Mouse (Mus musculus) hindbrain, embryonic 13.5 days (tissue): ENCODE data around the gene Coro1b. TPM values are rescaled to one million over a fixed set of nuclear protein-coding genes. Genes with fewer than 3 reads are reported as not detected.
A peak's percentile ranks its signal among the peaks of the same experiment; 100 is the strongest.

Experiments
- ATAC-seq: fragments of 200-750 bp; cut with Nextera tagmentation; 2 replicates; pipeline ENCODE4 v1.8.0; 2017; ENCODE audit warnings: moderate TSS enrichment; ENCODE audit not compliant: low FRiP score
- H3K27ac ChIP-seq: fragments of 300-500 bp; sonication (generic); 2 replicates; pipeline ENCODE4 v1.5.1; 2015; ENCODE audit warnings: inconsistent platforms, mild to moderate bottlenecking, moderate library complexity
- H3K27me3 ChIP-seq: fragments of 300-500 bp; sonication (generic); 2 replicates; pipeline ENCODE4 v1.6.1; 2015; ENCODE audit warnings: mild to moderate bottlenecking, inconsistent platforms
- H3K36me3 ChIP-seq: fragments of 300-500 bp; sonication (generic); 2 replicates; pipeline ENCODE4 v1.6.1; 2015; ENCODE audit warnings: mild to moderate bottlenecking, inconsistent platforms
- H3K4me1 ChIP-seq: fragments of 300-500 bp; sonication (generic); replicated peaks from 2 replicates; pipeline ENCODE4 v1.6.1; 2015; ENCODE audit warnings: inconsistent platforms
- H3K4me2 ChIP-seq: fragments of 300-500 bp; sonication (generic); 2 replicates; pipeline ENCODE4 v1.6.1; 2015; ENCODE audit warnings: inconsistent platforms, mild to moderate bottlenecking, moderate library complexity
- H3K4me3 ChIP-seq: fragments of 300-500 bp; sonication (generic); 2 replicates; pipeline ENCODE4 v1.5.1; 2015; ENCODE audit warnings: mild to moderate bottlenecking, inconsistent platforms
- H3K9ac ChIP-seq: fragments of 300-500 bp; sonication (generic); 2 replicates; pipeline ENCODE4 v1.6.1; 2015; ENCODE audit warnings: mild to moderate bottlenecking, inconsistent platforms
- H3K9me3 ChIP-seq: fragments of 300-500 bp; sonication (generic); 2 replicates; pipeline ENCODE4 v1.6.1; 2016; ENCODE audit warnings: inconsistent platforms
- WGBS: fragments of 180-500 bp; shearing (Covaris S2); methylation state at CpG from one replicate; pipeline ENCODE4 v1.1.7; 2015; 5-methylcytosine and 5-hydroxymethylcytosine counted together
- polyA plus RNA-seq: library from polyadenylated mRNA; unstranded; fragments of >200 nt; fragmentation: Nextera tagmentation; extraction: Ambion mirVana; gene quantifications from 2 replicates; pipeline ENCODE4 v1.2.1, GENCODE M21; 2015

Gene Coro1b
- polyA plus RNA-seq, 1 experiment from 2014 or later: 130 TPM

DNA sequence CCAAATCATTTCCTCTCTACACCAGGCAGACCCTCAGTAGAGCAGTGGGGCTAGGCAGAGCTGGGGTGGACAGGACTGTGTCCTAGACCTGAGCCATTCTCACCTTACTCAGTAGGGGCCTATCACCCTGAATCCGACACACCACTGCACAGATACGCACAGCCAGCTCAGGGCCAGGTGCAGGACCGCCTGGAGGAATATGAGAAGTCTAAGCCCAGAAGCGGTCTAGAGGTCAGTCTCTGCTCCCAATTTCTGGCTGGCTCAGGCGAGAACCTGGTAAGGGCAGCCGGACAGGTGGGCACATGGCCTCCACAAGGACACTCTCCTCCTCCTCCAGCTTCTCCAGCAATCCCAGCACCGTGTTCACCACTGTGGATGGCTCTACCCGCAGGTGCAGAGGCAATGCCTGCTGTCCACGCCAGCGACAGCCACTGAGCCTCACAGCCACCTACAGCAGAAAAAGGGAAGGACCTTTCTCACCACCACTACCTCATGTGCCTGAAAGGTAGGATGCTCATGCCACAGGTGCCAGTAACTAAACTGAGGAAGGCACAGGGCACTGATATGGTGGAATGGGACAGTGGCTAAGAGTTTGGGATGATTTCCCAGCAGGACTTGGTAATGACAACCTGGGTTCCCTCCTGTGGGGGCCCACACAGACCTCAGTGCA is 22.4 kb downstream of the Coro1b start:
- ATAC-seq: no peak
- H3K27ac ChIP-seq: no peak overlapping the region
- H3K4me2 ChIP-seq: no peak overlapping the region
- 0 out of 2 replicates have a peak, but pooled peaks cover 2% of the 10 kb centered on the region for H3K27me3 ChIP-seq
- no peaks in the 10 kb centered on the region for H3K9me3 ChIP-seq
- no peaks in the 10 kb centered on the region for H3K36me3 ChIP-seq
- no peak overlapping the region for H3K4me3 ChIP-seq
- H3K9ac ChIP-seq: peak overlapping the region; percentile 81; the same call in 1 of the 2 replicates
- H3K4me1 ChIP-seq: peaks cover 27% of the 10 kb centered on the region
- 92% methylated on average over 10 of the region's 10 CpGs for WGBS

DNA sequence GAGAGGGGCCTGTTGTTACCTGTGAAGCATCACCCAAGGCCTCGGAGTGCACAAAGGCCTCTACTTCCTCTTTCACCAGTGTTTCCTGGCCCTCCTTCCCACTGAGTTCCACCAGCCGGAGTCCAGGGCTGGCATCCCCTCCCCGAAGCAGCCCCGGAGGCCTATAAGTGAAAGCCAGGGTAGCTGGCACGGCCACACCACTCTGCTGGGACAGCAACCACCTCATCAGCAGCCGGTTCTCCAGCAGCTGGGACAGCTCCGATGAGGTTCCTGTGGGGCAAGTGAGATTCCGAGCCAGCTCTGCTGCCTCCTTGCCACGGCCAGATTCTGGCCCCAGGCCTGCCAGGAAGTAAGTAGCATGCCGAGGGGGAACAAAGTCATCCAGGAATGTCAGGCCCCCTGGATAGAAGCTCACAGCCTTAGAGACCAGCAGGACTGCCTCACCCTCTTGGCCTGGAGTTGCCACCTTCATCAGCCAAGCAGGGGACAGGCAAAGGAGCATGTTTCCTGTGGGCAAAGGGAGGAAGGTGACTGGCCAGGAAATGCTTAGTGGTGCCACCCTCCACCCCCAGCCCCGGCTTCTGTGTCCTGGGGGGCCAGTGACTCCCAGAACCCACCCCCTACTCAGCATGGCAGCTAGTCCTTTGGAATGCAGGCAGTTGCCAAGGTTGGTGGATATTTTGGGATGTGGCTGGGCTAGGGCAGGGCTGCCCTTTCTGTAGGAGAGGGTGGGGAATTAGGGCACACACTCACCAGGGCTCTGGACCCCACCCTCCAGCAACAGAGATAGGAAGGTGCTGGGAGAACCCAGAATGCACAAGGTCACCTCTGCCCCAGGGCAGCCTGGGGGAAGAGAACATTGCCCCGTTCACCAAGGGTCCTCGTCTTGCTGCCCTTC is 23.2 kb downstream of the Coro1b start:
- Histone ChIP-seq H3K9me3 (no peaks in the 10 kb centered on the region), H3K9ac (peak overlapping the region; percentile 21), H3K36me3 (no peaks in the 10 kb centered on the region), H3K27me3 (0 out of 2 replicates have a peak, but pooled peaks cover 2% of the 10 kb centered on the region), H3K4me1 (peaks cover 28% of the 10 kb centered on the region), H3K4me2 (no peak overlapping the region), H3K27ac (no peak overlapping the region), H3K4me3 (no peak overlapping the region)
- ATAC-seq: no peak
- WGBS: 72% methylated on average over 13 of the region's 13 CpGs

DNA sequence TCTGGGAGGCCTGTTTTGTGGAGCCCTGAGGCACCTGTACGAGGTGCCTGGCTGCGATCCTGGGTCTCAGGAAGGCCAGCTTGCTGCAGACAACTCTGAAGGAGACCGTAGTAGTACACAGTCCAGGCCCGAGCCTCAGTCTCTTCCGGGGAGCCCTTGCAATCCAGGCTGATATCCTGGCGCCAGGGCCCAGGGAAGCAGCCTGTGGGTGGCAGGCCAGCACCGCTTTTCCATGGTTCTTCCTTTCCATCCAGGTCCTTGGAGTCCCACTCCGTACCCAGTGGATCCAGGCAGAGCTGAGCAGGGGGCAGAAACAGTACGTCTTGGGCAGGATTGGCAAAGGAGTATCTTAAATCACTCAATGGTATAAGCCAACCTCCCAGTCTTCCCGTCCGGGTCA is 24.5 kb downstream of the Coro1b start:
- Histone ChIP-seq H3K27me3 (0 out of 2 replicates have a peak, but pooled peaks cover 2% of the 10 kb centered on the region), H3K4me3 (no peak overlapping the region), H3K36me3 (no peaks in the 10 kb centered on the region), H3K9me3 (no peaks in the 10 kb centered on the region), H3K27ac (no peak overlapping the region), H3K4me1 (peaks cover 28% of the 10 kb centered on the region), H3K9ac (peak overlapping the region; percentile 35; the same call in 1 of the 2 replicates), H3K4me2 (no peak overlapping the region)
- 62% methylated on average over 11 of the region's 11 CpGs for whole genome bisulfite sequencing
- ATAC-seq: no peak

DNA sequence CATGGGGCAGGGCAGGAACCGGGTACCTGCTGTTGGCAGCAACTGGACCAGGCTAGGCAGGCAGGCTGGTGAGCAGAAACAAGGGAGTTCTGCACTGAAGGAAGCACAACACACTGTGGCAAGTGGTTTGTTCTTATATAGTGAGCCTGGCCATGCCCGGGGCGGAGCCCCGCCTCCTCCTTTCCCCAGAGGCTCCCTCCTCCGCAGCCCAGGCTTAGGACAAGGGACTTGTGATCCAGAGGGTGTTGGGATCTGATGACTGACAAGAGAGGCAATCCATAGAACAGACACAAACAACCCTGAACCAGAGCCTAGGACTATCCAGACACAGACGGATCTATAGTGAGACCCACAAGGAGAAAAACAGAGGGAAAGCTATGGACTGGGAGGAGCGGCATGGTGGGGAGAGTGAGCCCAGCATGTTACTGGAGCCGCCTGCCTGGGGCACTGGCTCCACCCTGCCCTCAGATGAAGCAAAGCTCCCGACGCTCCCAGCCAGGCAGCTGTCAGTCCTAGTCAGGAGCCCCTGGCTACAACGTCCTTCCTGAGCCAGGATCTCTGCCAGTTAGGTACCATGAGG is 27.0 kb downstream of the Coro1b start, which contains the start of gene Carns1:
Gene Carns1, minus strand, starts transcription at position 112 of the 580 bp plus-strand sequence.
- Histone ChIP-seq H3K27me3 (0 out of 2 replicates have a peak, but pooled peaks cover 2% of the 10 kb centered on the region), H3K36me3 (no peaks in the 10 kb centered on the region), H3K9me3 (no peaks in the 10 kb centered on the region), H3K4me3 (peak within 1 kb of the TSS; percentile 4), H3K27ac (no peak within 1 kb of the TSS), H3K4me1 (peaks cover 17% of the 10 kb centered on the region), H3K9ac (peak within 1 kb of the TSS; percentile 60; the same call in 1 of the 2 replicates), H3K4me2 (peak within 1 kb of the TSS; percentile 31)
- WGBS: 4% methylated on average over 11 of the region's 11 CpGs
- peak; percentile 37; the same call in 1 of the 2 replicates for ATAC-seq

DNA sequence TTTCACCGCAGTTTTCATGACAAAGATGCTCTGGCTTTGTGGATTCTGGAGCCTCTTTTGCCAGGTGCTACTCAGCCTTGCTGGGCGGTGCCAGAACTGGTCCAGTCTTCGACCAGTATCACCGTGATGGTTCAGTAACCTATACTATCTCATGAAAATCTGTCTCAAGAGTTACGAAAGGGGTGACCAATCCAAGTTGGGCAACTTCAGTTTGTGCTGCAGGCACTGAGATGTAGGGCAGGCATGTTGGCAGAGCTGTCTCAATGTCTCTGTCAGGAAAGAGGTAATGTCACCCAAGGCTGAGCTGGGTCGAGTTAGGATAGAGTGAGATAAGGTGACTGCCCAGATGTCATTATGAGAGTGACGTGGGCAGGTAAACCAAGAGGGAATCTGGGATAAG is 32.0 kb downstream of the Coro1b start:
- Histone ChIP-seq H3K4me2 (no peak overlapping the region), H3K4me1 (peaks cover 20% of the 10 kb centered on the region), H3K27ac (no peak overlapping the region), H3K27me3 (no peaks in the 10 kb centered on the region), H3K4me3 (no peak overlapping the region), H3K9ac (no peak overlapping the region), H3K9me3 (no peaks in the 10 kb centered on the region), H3K36me3 (no peaks in the 10 kb centered on the region)
- WGBS: 92% methylated on average over 7 of the region's 7 CpGs
- ATAC-seq: no peak

DNA sequence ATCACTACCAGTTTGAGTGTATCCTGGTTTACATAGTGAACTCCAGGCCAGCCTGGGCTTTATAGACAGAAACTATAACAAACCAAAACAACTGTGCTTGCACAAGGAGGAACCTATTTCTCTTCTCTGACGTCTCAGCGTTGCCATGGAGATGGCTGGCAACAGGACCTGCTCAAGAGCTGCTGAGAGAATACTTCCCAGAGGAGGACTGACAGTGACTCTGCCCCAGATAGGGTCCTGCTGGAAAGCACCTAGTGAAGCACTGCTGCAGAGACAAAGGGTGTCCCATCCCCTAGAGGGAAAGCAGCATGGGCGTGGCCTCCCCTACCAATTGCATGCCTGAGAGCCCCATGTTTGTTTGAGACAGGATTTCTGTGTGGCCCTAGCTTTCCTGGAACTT is 33.5 kb downstream of the Coro1b start:
- no peak overlapping the region for H3K4me2 ChIP-seq
- H3K9me3 ChIP-seq: no peaks in the 10 kb centered on the region
- WGBS: 42% methylated on average over 3 of the region's 3 CpGs
- H3K9ac ChIP-seq: peak overlapping the region; percentile 30; the same call in 1 of the 2 replicates
- no peak overlapping the region for H3K4me3 ChIP-seq
- no peak for ATAC-seq
- H3K4me1 ChIP-seq: peaks cover 17% of the 10 kb centered on the region
- H3K36me3 ChIP-seq: no peaks in the 10 kb centered on the region
- H3K27ac ChIP-seq: no peak overlapping the region
- H3K27me3 ChIP-seq: no peaks in the 10 kb centered on the region

DNA sequence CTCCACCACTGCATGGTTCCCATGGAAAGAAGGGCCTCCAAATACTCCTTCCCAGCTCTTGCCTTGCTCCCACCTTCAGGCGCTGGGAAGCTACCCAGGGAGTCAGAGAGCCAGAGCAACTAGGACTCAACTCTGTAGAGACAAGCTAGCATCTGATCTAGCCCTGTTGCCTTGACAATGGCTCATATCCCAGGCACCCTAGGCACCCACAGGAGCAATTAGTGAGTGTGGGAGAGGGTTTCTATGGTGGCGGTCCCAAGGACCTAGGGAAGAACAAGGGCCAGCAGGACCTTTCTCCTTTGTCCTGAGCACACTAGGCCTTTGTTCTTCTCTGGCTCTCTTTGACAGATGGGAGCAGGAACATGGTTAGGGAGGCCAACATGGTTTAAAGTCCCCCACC is 35.3 kb downstream of the Coro1b start:
- Histone ChIP-seq H3K27me3 (no peaks in the 10 kb centered on the region), H3K4me1 (peaks cover 17% of the 10 kb centered on the region), H3K9me3 (no peaks in the 10 kb centered on the region), H3K4me2 (no peak overlapping the region), H3K9ac (no peak overlapping the region), H3K4me3 (no peak overlapping the region), H3K36me3 (no peaks in the 10 kb centered on the region), H3K27ac (no peak overlapping the region)
- WGBS: 70% methylated on average over 2 of the region's 2 CpGs
- ATAC-seq: no peak

DNA sequence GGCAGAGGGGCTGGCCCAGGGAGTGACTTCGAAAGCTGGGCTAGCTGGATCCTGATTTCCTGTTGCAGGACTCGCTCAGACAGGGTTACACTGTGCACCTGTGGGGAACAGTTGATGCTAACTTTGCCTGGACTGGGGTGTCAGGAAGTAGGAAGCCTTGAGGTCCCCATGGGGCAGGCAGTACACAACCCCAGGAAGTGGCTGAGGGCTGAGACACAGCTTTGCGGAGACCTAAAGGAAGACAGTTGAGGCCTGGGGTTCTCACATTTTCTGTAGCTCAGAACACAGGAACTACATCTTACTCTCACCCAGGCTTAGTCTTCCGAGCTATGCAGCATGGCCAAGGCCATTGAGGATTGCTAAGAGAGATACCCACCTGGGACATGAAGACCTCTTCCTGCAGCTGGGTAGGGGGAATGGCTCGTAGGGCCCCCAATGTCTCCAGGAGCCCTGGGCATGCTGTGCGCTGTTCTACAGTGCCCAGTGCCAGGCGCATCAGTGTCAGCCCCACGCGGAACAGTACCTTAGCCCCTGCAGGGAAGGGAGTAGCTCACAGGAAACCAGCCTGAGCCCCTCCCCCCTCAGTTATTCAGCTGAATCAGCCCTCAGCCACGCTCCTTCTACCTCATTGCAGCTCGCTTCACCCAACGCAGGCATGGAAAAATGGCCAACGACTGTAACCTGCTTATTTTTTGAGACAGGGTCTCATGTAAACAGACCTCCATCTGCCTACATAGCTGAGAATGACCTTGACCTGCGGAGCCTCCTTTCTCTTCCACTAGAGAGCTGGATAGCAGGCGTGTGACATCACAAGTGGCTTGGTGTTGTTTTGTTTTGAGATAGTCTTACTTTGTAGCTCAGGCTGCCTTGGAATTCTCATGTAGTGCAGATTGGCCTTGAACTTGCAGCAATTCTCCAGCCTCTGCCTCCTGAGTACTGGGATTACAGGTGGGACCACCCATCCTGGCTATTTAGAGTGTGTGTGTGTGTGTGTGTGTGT is 36.9 kb downstream of the Coro1b start:
- 62% methylated on average over 15 of the region's 15 CpGs for WGBS
- H3K4me1 ChIP-seq: peaks cover 17% of the 10 kb centered on the region
- H3K4me3 ChIP-seq: no peak overlapping the region
- H3K9me3 ChIP-seq: no peaks in the 10 kb centered on the region
- no peak overlapping the region for H3K9ac ChIP-seq
- H3K27ac ChIP-seq: no peak overlapping the region
- no peaks in the 10 kb centered on the region for H3K27me3 ChIP-seq
- ATAC-seq: no peak
- H3K4me2 ChIP-seq: no peak overlapping the region
- H3K36me3 ChIP-seq: no peaks in the 10 kb centered on the region

DNA sequence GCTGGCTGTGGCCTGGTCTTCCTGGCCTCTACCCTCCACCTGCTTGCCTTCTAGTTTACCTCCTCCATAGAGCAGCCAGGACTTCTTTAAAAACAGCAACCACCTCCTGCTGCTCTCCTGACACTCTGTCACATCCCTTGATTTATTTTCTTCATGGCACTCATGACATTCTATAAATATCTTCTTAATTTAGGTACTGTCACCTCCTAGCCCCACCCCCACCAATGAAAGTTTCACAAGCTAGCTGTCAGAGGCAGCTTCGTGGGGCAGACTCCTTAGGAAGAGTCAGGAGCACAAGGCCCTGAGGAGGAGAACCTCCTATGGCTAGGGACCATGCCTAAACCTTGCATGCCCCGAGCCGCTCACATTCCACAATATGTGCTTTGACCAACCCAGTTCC is 38.9 kb downstream of the Coro1b start:
- no peak overlapping the region for H3K9ac ChIP-seq
- no peaks in the 10 kb centered on the region for H3K36me3 ChIP-seq
- H3K9me3 ChIP-seq: no peaks in the 10 kb centered on the region
- H3K27ac ChIP-seq: no peak overlapping the region
- ATAC-seq: no peak
- peaks cover 14% of the 10 kb centered on the region for H3K4me1 ChIP-seq
- no peak overlapping the region for H3K4me2 ChIP-seq
- no peaks in the 10 kb centered on the region for H3K27me3 ChIP-seq
- no peak overlapping the region for H3K4me3 ChIP-seq
- WGBS: 74% methylated on average over 3 of the region's 3 CpGs

DNA sequence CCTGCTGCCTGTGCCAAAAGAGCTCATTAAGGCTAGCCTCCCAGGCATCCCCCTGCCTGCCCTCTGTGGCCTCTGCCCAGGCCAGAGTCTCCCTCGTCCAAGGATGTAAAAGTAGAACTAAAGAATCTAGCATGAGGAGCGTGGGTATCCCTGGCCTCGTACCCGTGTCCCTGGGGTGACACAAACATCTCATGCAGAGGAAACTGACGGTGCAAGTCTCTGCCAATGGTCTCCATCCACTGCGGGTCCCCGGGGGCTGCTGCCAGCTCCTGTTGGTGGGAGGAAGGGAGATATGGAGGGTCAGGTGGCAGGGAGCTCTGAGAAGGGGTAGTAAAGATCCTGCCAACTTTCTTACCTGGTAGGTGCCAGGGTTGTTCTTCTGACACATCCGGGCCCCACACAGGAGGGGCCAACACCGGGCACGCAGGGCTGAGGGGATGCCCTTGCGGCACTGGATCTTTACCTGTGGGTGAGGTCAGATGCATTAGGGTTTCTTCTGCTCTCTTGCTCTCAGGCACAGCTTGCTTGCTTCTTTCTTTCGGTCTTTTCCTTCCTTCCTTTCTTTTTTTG is 40.7 kb downstream of the Coro1b start:
- Histone ChIP-seq H3K4me1 (peaks cover 29% of the 10 kb centered on the region), H3K27me3 (no peaks in the 10 kb centered on the region), H3K36me3 (peaks cover 11% of the 10 kb centered on the region), H3K9ac (no peak overlapping the region; the same call in 1 of the 2 replicates), H3K4me3 (no peak overlapping the region), H3K27ac (no peak overlapping the region), H3K9me3 (no peaks in the 10 kb centered on the region), H3K4me2 (no peak overlapping the region)
- WGBS: 92% methylated on average over 12 of the region's 12 CpGs
- no peak for ATAC-seq

DNA sequence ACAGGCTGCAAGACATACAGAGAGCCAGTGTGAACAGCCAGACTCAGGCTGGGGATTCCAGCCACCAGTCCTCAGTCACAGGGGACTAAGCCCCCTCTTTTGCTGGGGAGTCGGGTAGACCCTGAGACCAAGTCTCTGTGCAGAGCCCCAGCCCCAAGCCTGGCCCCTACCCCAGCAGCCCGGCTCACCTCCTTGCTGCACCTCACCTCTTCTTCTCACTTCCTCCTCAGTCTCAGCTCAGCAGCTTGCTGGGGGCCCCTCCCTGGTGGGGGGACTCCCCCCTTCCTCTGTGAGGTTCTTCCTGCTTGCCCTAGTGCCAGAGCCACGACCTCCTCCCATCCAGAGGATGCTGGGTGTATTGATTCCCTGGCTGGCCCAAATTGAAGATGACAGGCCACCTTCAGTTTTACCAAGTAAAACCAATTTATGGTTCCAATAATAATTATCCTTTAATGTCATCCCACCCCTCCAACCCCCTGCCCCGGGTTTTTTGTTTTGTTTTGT is 42.5 kb downstream of the Coro1b start, which contains the start of gene Tbc1d10c:
Gene Tbc1d10c, minus strand, starts transcription at position 454 of the 504 bp plus-strand sequence.
- no peak for ATAC-seq
- Histone ChIP-seq H3K4me1 (peaks cover 30% of the 10 kb centered on the region), H3K4me2 (peak within 1 kb of the TSS; percentile 96), H3K9me3 (no peaks in the 10 kb centered on the region), H3K36me3 (peaks cover 29% of the 10 kb centered on the region), H3K9ac (peak within 1 kb of the TSS; percentile 99), H3K27ac (peak within 1 kb of the TSS; percentile 94), H3K4me3 (peak within 1 kb of the TSS; percentile 97), H3K27me3 (no peaks in the 10 kb centered on the region)
- 76% methylated on average over 4 of the region's 4 CpGs for WGBS
